Mouse (Mus musculus) heart, embryonic 15.5 days (tissue): ENCODE results near the gene Cd151. TPM values are rescaled to one million over a fixed set of nuclear protein-coding genes. Genes with fewer than 3 reads are reported as not detected.

Experiments
- ATAC-seq: fragments of 200-750 bp; cut with Nextera tagmentation; replicated peaks from 2 replicates; pipeline ENCODE4 v1.8.0; 2017; ENCODE audit warnings: low read depth, moderate TSS enrichment; ENCODE audit not compliant: insufficient number of reproducible peaks, insufficient read depth, low FRiP score
- H3K27ac ChIP-seq: fragments of 300-500 bp; sonication (generic); 2 replicates; pipeline ENCODE4 v1.5.1; 2015; ENCODE audit warnings: mild to moderate bottlenecking, inconsistent platforms
- H3K27me3 ChIP-seq: fragments of 300-500 bp; sonication (generic); 2 replicates; pipeline ENCODE4 v1.6.1; 2015; ENCODE audit warnings: inconsistent platforms
- H3K36me3 ChIP-seq: fragments of 300-500 bp; sonication (generic); 2 replicates; pipeline ENCODE4 v1.6.1; 2015; ENCODE audit warnings: mild to moderate bottlenecking, inconsistent platforms
- H3K4me1 ChIP-seq: fragments of 300-500 bp; sonication (generic); replicated peaks from 2 replicates; pipeline ENCODE4 v1.6.1; 2015; ENCODE audit warnings: inconsistent platforms
- H3K4me2 ChIP-seq: fragments of 300-500 bp; sonication (generic); 2 replicates; pipeline ENCODE4 v1.6.1; 2015; ENCODE audit warnings: inconsistent platforms, mild to moderate bottlenecking, moderate library complexity
- H3K4me3 ChIP-seq: fragments of 300-500 bp; sonication (generic); 2 replicates; pipeline ENCODE4 v1.5.1; 2015; ENCODE audit warnings: mild to moderate bottlenecking, inconsistent platforms
- H3K9ac ChIP-seq: fragments of 300-500 bp; sonication (generic); 2 replicates; pipeline ENCODE4 v1.6.1; 2015; ENCODE audit warnings: mild to moderate bottlenecking, inconsistent platforms
- H3K9me3 ChIP-seq: fragments of 300-500 bp; sonication (generic); replicated peaks from 2 replicates; pipeline ENCODE4 v1.6.1; 2016; ENCODE audit warnings: inconsistent platforms
- WGBS: fragments of 180-500 bp; shearing (Covaris S2); methylation state at CpG from one replicate; pipeline ENCODE4 v1.1.7; 2015; ENCODE audit warnings: mixed read lengths; 5-methylcytosine and 5-hydroxymethylcytosine counted together
- polyA plus RNA-seq: library from polyadenylated mRNA; unstranded; fragments of >200 nt; fragmentation: Nextera tagmentation; extraction: Ambion mirVana; gene quantifications from 2 replicates; pipeline ENCODE4 v1.2.1, GENCODE M21; 2015

The Cd151 gene
- polyA plus RNA-seq, 1 experiment from 2014 or later, result 28.7 TPM

- H3K4me3 ChIP-seq, result no peak overlapping the region
- no peak overlapping the region for H3K4me2 ChIP-seq
- ATAC-seq, result no peak
- H3K9ac ChIP-seq, result no peak overlapping the region
- no peaks in the 10 kb centered on the region for H3K9me3 ChIP-seq
- peaks cover 46% of the 10 kb centered on the region for H3K4me1 ChIP-seq
- 64% methylated on average over 5 of the region's 5 CpGs for WGBS
- H3K27ac ChIP-seq, result no peak overlapping the region
- H3K27me3 ChIP-seq, result peaks cover 33% of the 10 kb centered on the region
- peaks cover 12% of the 10 kb centered on the region; the same call in 1 of the 2 replicates for H3K36me3 ChIP-seq
Measured at GRCm38 (mm10) chr7:141460001-141460390, 7.2 kb upstream of the Cd151 start.

GRCm38 (mm10) chr7:141460391-141461113 lies 6.6 kb upstream of the Cd151 start, which contains the start of gene Cracr2b:
Gene Cracr2b (plus strand): TSS chr7:141461094.
- H3K4me1 ChIP-seq, result peaks cover 51% of the 10 kb centered on the region
- H3K9ac ChIP-seq, result peak within 1 kb of the TSS; percentile 65
- H3K27me3 ChIP-seq, result peaks cover 38% of the 10 kb centered on the region
- peak within 1 kb of the TSS; percentile 72 for H3K27ac ChIP-seq
- ATAC-seq, result no peak
- H3K4me3 ChIP-seq, result peak within 1 kb of the TSS; percentile 66
- H3K9me3 ChIP-seq, result no peaks in the 10 kb centered on the region
- H3K4me2 ChIP-seq, result peak within 1 kb of the TSS; percentile 99
- 68% methylated on average over 15 of the region's 15 CpGs for WGBS
- peaks cover 12% of the 10 kb centered on the region; the same call in 1 of the 2 replicates for H3K36me3 ChIP-seq

GRCm38 (mm10) chr7:141461521-141462332 lies 5.5 kb upstream of the Cd151 start:
- 2% methylated on average over 59 of the region's 59 CpGs for WGBS
- Histone ChIP-seq H3K9ac (peak overlapping the region; percentile 65), H3K27me3 (peaks cover 43% of the 10 kb centered on the region), H3K4me2 (peak overlapping the region; percentile 99), H3K36me3 (peaks cover 12% of the 10 kb centered on the region; the same call in 1 of the 2 replicates), H3K9me3 (no peaks in the 10 kb centered on the region), H3K4me1 (peaks cover 50% of the 10 kb centered on the region), H3K4me3 (peak overlapping the region; percentile 66), H3K27ac (peak overlapping the region; percentile 72)
- ATAC-seq, result no peak

- Histone ChIP-seq H3K4me3 (peak overlapping the region; percentile 66), H3K27me3 (peaks cover 43% of the 10 kb centered on the region), H3K9ac (peak overlapping the region; percentile 65), H3K4me1 (peaks cover 50% of the 10 kb centered on the region), H3K4me2 (peak overlapping the region; percentile 99), H3K9me3 (no peaks in the 10 kb centered on the region), H3K27ac (peak overlapping the region; percentile 72; the same call in 1 of the 2 replicates), H3K36me3 (peaks cover 12% of the 10 kb centered on the region; the same call in 1 of the 2 replicates)
- WGBS, result 18% methylated on average over 5 of the region's 5 CpGs
- no peak for ATAC-seq
Measured at GRCm38 (mm10) chr7:141462333-141462821, 4.8 kb upstream of the Cd151 start.

GRCm38 (mm10) chr7:141463824-141464602 lies 3.2 kb upstream of the Cd151 start:
- Histone ChIP-seq H3K4me3 (peak overlapping the region; percentile 35), H3K9me3 (no peaks in the 10 kb centered on the region), H3K27ac (peak overlapping the region; percentile 72), H3K9ac (peak overlapping the region; percentile 18; the same call in 1 of the 2 replicates), H3K4me2 (peak overlapping the region; percentile 59), H3K36me3 (peaks cover 7% of the 10 kb centered on the region; the same call in 1 of the 2 replicates), H3K27me3 (peaks cover 43% of the 10 kb centered on the region), H3K4me1 (peaks cover 62% of the 10 kb centered on the region)
- peak; percentile 15; the same call in 1 of the 2 replicates for ATAC-seq
- 35% methylated on average over 12 of the region's 12 CpGs for WGBS

GRCm38 (mm10) chr7:141464603-141465201 lies 2.5 kb upstream of the Cd151 start:
- H3K4me1 ChIP-seq, result peaks cover 69% of the 10 kb centered on the region
- H3K9me3 ChIP-seq, result no peaks in the 10 kb centered on the region
- peak overlapping the region; percentile 35 for H3K4me3 ChIP-seq
- no peak for ATAC-seq
- H3K27me3 ChIP-seq, result peaks cover 43% of the 10 kb centered on the region
- peak overlapping the region; percentile 18; the same call in 1 of the 2 replicates for H3K9ac ChIP-seq
- peaks cover 3% of the 10 kb centered on the region; the same call in 1 of the 2 replicates for H3K36me3 ChIP-seq
- H3K4me2 ChIP-seq, result peak overlapping the region; percentile 59
- H3K27ac ChIP-seq, result peak overlapping the region; percentile 40
- WGBS, result 10% methylated on average over 38 of the region's 38 CpGs

- Histone ChIP-seq H3K9me3 (no peaks in the 10 kb centered on the region), H3K4me2 (peak overlapping the region; percentile 59), H3K9ac (peak overlapping the region; percentile 23; the same call in 1 of the 2 replicates), H3K27ac (peak overlapping the region; percentile 48; the same call in 1 of the 2 replicates), H3K27me3 (peaks cover 43% of the 10 kb centered on the region), H3K36me3 (peaks cover 11% of the 10 kb centered on the region), H3K4me1 (peaks cover 76% of the 10 kb centered on the region), H3K4me3 (no peak overlapping the region; the same call in 1 of the 2 replicates)
- 36% methylated on average over 10 of the region's 10 CpGs for WGBS
- ATAC-seq, result no peak
Measured at GRCm38 (mm10) chr7:141465388-141466044, 1.7 kb upstream of the Cd151 start.

GRCm38 (mm10) chr7:141466045-141466394 lies 1.2 kb upstream of the Cd151 start:
- Histone ChIP-seq H3K27ac (peak overlapping the region; percentile 48; the same call in 1 of the 2 replicates), H3K4me1 (peaks cover 73% of the 10 kb centered on the region), H3K4me2 (no peak overlapping the region), H3K27me3 (peaks cover 40% of the 10 kb centered on the region), H3K36me3 (peaks cover 16% of the 10 kb centered on the region), H3K4me3 (no peak overlapping the region), H3K9me3 (no peaks in the 10 kb centered on the region), H3K9ac (no peak overlapping the region; the same call in 1 of the 2 replicates)
- WGBS, result 68% methylated on average over 7 of the region's 7 CpGs
- no peak for ATAC-seq

- no peaks in the 10 kb centered on the region for H3K9me3 ChIP-seq
- H3K9ac ChIP-seq, result peak overlapping the region; percentile 85
- H3K27ac ChIP-seq, result peak overlapping the region; percentile 96
- H3K4me1 ChIP-seq, result peaks cover 66% of the 10 kb centered on the region
- 58% methylated on average over 10 of the region's 10 CpGs for WGBS
- peaks cover 40% of the 10 kb centered on the region for H3K27me3 ChIP-seq
- H3K4me2 ChIP-seq, result peak overlapping the region; percentile 91
- H3K36me3 ChIP-seq, result peaks cover 22% of the 10 kb centered on the region
- peak overlapping the region; percentile 69 for H3K4me3 ChIP-seq
- ATAC-seq, result no peak
Measured at GRCm38 (mm10) chr7:141466607-141467148, 514 bp upstream of the Cd151 start.

- H3K4me3 ChIP-seq, result peak overlapping the region; percentile 69
- H3K9ac ChIP-seq, result peak overlapping the region; percentile 85
- H3K9me3 ChIP-seq, result no peaks in the 10 kb centered on the region
- H3K4me2 ChIP-seq, result peak overlapping the region; percentile 91
- peaks cover 28% of the 10 kb centered on the region for H3K27me3 ChIP-seq
- peak overlapping the region; percentile 96 for H3K27ac ChIP-seq
- WGBS, result 8% methylated on average over 5 of the region's 5 CpGs
- no peak for ATAC-seq
- peaks cover 59% of the 10 kb centered on the region for H3K4me1 ChIP-seq
- H3K36me3 ChIP-seq, result peaks cover 32% of the 10 kb centered on the region
Measured at GRCm38 (mm10) chr7:141468164-141468521, 951 bp downstream of the Cd151 start.
